Mouse (Mus musculus): ENCODE results near the gene Mgarp.

DNA sequence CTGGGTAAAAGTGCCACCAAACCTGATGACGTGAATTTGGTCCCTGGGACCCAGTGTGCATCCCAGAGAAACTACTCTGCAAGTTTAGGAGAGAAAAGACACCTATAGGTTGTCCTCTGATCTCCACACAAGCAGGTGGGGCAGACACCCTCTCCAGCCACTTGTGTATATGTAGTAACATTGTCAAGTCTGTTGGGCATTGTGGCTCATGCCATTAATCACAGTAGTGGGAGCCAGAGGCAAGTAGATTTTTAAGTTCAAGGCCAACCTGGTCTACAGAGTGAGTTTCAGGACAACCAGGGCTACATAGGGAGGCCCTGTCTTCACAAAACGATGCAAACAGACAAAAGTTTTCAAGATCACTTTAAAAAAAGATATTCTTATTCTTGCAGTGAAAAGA lies 24.7 kb downstream of the Mgarp start:
- TF ChIP-seq CTCF (IDR thresholded peaks at IDR 0.05; ENCODE audit: borderline replicate concordance, control insufficient read depth, extremely low read depth, insufficient read depth, low read length, poor library complexity) (no peak), POLR2A (IDR thresholded peaks at IDR 0.05; ENCODE audit: control insufficient read depth, extremely low read depth, insufficient read depth, low read length, poor library complexity) (no peak)

Data from thymus, adult 2 months (tissue).